Mouse (Mus musculus) small intestine, adult 2 months (tissue): Measurements from ENCODE around the gene Snx1. TPM values are rescaled to one million over a fixed set of nuclear protein-coding genes. Genes with fewer than 3 reads are reported as not detected.

ENCODE experiments used
- H3K27ac ChIP-seq: fragments of 200-500 bp; 2 replicates; pipeline ENCODE4 v1.5.1; 2012; ENCODE audit warnings: low read depth, low read length, control low read depth, inconsistent platforms; ENCODE audit not compliant: insufficient read depth
- H3K27me3 ChIP-seq: fragments of 200-500 bp; 2 replicates; pipeline ENCODE4 v1.6.1; 2012; ENCODE audit warnings: mild to moderate bottlenecking, moderate library complexity, low read length, inconsistent platforms; ENCODE audit not compliant: control insufficient read depth, insufficient read depth
- H3K36me3 ChIP-seq: fragments of 200-500 bp; 2 replicates; pipeline ENCODE4 v1.6.1; 2012; ENCODE audit warnings: mild to moderate bottlenecking, low read length, control low read depth, inconsistent platforms; ENCODE audit not compliant: control insufficient read depth, insufficient read depth
- H3K4me1 ChIP-seq: fragments of 200-500 bp; 2 replicates; pipeline ENCODE4 v1.6.1; 2012; ENCODE audit warnings: low read length, inconsistent platforms, mixed read lengths; ENCODE audit not compliant: control insufficient read depth, insufficient read depth, insufficient read length
- H3K4me3 ChIP-seq: fragments of 200-500 bp; 2 replicates; pipeline ENCODE4 v1.5.1; 2012; ENCODE audit warnings: low read depth, mild to moderate bottlenecking, control low read depth, inconsistent platforms, low read length, moderate library complexity
- CTCF ChIP-seq: fragments of 200-500 bp; IDR thresholded peaks from 2 replicates; pipeline ENCODE4 v1.5.1; 2012; ENCODE audit warnings: low read depth, mild to moderate bottlenecking, control low read depth, inconsistent platforms, low read length, moderate library complexity, mixed read lengths; ENCODE audit not compliant: insufficient replicate concordance, insufficient read length; ENCODE audit errors: extremely low read depth
- POLR2A ChIP-seq: fragments of 200-500 bp; IDR thresholded peaks from 2 replicates; pipeline ENCODE4 v1.6.1; 2012; ENCODE audit warnings: low read depth, mild to moderate bottlenecking, control low read depth, inconsistent platforms, low read length, moderate library complexity
- WGBS: fragments of 180-500 bp; shearing (Covaris S2); methylation state at CpG from one replicate; pipeline ENCODE4 v1.1.7; 2018; 5-methylcytosine and 5-hydroxymethylcytosine counted together
- polyA plus RNA-seq: library from polyadenylated mRNA; depleted of rRNA; stranded (reverse); fragments of >200 nt; gene quantifications from 2 replicates; pipeline ENCODE4 v1.2.3, GENCODE M21; 2012

Gene Snx1
- polyA plus RNA-seq, 1 experiment = 32.2 TPM

DNA sequence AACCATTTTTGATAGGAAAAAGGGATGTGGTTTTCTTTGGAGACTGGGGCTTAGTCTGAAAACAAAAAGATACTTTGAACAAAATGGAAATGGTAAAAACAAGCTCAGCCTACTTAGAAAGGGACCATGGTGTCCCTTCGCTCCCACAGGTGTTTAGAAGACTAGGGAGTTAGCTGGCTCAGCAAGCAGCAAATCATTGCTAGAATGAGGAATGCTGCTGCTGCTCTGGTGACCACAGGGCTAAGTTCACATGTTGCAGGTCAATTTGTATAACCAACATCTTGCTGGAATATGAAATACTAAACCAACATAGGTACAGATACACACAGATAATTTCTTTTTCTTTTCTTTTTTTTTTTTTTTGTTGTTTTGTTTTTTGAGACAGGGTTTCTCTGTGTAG is 16.8 kb downstream of the Snx1 start:
- H3K4me3 ChIP-seq = no peak overlapping the region
- TF ChIP-seq POLR2A (no peak), CTCF (no peak)
- H3K4me1 ChIP-seq = 0 out of 2 replicates have a peak, but pooled peaks cover 2% of the 10 kb centered on the region
- no peaks in the 10 kb centered on the region for H3K27me3 ChIP-seq
- peaks cover 43% of the 10 kb centered on the region for H3K36me3 ChIP-seq
- WGBS = 98% methylated on average over 1 of the region's 1 CpGs
- H3K27ac ChIP-seq = no peak overlapping the region

DNA sequence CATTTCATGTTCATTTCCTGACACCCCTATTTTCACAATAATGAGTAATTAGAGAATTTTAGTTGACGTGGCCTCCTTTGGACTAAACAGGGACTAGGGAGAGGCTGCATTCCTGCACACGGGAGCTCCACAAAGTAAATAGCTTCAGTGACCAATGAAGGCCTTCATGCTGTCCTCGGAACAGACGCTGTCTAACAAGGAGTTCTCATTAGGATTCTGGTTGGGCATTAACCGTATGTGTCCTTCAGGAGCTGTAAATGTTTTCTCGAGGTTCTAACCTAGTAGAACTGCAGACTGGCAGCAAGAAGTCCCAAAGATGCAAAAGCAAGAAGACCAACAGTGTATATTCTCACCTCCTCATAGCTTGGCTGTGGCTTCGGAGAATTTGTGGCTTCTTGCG is 21.2 kb downstream of the Snx1 start:
- H3K27me3 ChIP-seq = no peaks in the 10 kb centered on the region
- no peaks in the 10 kb centered on the region for H3K4me1 ChIP-seq
- peaks cover 72% of the 10 kb centered on the region for H3K36me3 ChIP-seq
- no peak overlapping the region for H3K27ac ChIP-seq
- 84% methylated on average over 8 of the region's 8 CpGs for WGBS
- TF ChIP-seq CTCF (no peak), POLR2A (no peak)
- H3K4me3 ChIP-seq = no peak overlapping the region

DNA sequence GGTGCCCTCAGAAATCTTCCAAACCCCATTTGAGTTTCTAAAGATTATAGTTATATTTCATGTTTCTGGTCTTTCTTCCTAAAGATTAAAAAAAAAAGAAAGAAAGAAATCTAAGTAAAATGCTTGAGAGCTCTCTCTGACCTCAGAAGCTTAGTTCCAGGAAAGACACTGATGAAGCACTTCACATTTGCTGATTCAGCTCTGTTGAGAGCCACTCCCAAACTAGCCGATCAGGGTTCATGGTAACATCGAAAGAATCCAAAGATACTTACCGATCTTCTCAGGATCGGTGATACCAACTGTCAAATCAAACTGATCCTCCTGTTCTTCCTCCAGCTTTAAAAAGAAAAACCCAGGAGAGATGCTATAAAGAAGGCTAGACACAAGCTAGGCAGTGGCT is 21.8 kb downstream of the Snx1 start:
- Histone ChIP-seq H3K4me1 (no peaks in the 10 kb centered on the region), H3K27me3 (no peaks in the 10 kb centered on the region), H3K27ac (no peak overlapping the region), H3K4me3 (no peak overlapping the region), H3K36me3 (peaks cover 75% of the 10 kb centered on the region)
- TF ChIP-seq CTCF (no peak), POLR2A (no peak)
- 50% methylated on average over 4 of the region's 4 CpGs for WGBS

DNA sequence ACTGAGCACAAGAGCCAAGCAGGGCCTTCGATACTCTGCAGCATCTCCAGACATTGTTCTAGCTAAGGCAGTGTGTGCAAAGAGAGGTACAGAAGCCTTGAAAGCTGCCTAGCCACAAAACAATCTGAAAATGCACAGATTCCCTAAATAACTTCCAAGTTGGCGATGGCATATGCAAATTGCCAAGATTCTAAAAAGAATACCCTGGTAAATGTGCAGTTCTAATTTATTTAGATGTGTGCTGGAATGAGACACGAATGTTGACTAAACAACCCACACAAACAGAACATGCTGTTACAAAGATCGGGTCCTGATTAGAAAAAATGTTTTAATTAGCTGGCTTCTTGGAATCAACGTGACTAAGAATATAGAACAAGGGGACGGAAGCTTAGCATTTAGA is 23.7 kb downstream of the Snx1 start:
- 88% methylated on average over 6 of the region's 6 CpGs for WGBS
- Histone ChIP-seq H3K27ac (no peak overlapping the region), H3K27me3 (no peaks in the 10 kb centered on the region), H3K4me3 (no peak overlapping the region), H3K4me1 (no peaks in the 10 kb centered on the region), H3K36me3 (peaks cover 76% of the 10 kb centered on the region)
- no peak for TF ChIP-seq CTCF

DNA sequence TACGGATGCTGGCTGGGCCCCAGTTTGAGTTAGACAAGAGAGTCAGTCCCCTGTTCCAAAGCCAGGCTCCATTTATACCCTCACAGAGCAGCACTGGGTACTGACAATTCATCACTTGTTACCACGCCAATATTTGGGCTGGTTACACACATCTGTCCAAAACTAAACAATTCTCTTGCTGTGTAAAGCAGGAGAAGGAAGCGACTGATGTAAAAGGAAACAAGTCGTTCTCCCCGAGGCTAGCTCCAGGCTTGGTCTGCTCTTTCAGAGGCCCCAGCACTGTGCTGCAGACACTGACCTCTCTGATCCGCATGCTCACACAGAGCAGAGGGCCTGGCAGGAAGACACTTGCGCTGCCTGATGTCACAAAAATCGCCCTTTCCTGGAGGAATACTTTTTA is 24.8 kb downstream of the Snx1 start:
- no peak overlapping the region for H3K4me3 ChIP-seq
- TF ChIP-seq CTCF (no peak), POLR2A (no peak)
- H3K27ac ChIP-seq = no peak overlapping the region
- H3K27me3 ChIP-seq = no peaks in the 10 kb centered on the region
- no peaks in the 10 kb centered on the region for H3K4me1 ChIP-seq
- H3K36me3 ChIP-seq = peaks cover 75% of the 10 kb centered on the region
- 79% methylated on average over 8 of the region's 8 CpGs for WGBS

DNA sequence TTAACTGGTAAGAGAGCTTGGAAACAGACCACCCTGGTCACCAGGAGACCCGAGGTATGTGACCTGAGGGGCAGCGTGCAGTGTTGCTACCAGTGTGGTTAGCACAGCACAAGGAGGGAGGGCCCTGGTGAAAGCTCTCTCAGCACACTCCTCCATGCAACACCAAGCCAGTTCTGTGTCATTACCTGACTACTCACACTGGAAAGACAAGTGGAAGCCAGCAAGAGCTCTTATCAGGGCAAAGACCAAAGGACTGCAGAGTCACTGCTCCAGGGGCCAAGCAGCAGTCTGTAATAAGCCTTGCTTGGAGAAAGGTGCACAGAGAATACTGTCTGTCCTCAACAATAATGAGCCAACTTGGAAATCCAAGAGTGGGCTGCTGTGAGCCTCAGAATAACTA is 33.7 kb downstream of the Snx1 start:
- H3K4me3 ChIP-seq = no peak overlapping the region
- TF ChIP-seq CTCF = no peak
- no peak for TF ChIP-seq POLR2A
- peaks cover 33% of the 10 kb centered on the region for H3K4me1 ChIP-seq
- H3K27me3 ChIP-seq = no peaks in the 10 kb centered on the region
- H3K36me3 ChIP-seq = peaks cover 64% of the 10 kb centered on the region
- WGBS = 12% methylated on average over 2 of the region's 2 CpGs
- H3K27ac ChIP-seq = peak overlapping the region; percentile 68

DNA sequence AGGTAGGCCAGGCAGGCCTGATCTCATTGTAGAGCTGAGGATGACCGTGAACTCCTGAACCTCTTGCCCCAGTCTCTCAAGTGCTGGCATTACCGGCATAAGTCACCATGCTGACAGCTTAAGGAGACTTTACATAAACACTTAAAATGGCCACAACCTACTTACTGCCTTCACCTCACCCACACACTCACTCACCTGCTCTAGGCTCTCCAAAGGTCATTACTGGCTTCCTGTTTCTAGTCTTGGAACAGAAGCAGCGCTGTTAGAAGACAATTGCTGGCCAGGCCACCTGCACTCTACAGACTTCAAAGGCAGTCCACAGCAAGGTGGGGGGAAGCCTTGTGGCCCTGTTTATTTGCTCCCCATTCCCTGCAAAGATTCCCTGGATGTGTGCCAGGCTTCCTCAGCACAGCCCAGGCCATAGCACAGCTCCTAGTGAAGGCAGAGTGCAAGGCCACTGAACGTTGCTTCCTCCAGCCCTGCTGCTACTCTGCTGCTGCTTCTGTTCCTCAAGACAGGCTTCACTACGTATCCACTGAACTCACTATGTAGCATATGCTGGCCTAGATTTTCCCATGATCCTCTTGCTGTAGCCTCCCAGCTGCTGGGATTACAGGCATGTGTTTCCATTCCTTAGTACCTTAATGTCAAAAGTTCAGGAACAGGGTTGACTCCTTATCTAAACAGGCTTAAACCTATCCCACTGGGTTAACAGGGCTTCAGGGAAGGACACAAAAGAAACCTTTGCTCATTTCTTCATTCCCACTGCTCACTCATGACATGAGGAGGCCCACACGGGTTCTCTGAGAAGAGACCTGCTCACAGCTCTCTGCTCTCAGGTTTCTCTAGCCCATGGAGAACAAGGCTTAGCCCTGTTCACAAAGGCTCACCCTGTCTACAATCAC is 34.8 kb downstream of the Snx1 start:
- peak overlapping the region; percentile 68 for H3K27ac ChIP-seq
- WGBS = 16% methylated on average over 6 of the region's 6 CpGs
- H3K36me3 ChIP-seq = peaks cover 65% of the 10 kb centered on the region

More for the DNA sequence above, 34.8 kb downstream of the Snx1 start:
- Histone ChIP-seq H3K27me3 (no peaks in the 10 kb centered on the region), H3K4me3 (no peak overlapping the region), H3K4me1 (peaks cover 33% of the 10 kb centered on the region)
- TF ChIP-seq POLR2A (no peak), CTCF (no peak)
